Mouse (Mus musculus) stomach, embryonic 16.5 days (tissue): ENCODE results near the gene Paqr9. TPM values are rescaled to one million over a fixed set of nuclear protein-coding genes. Genes with fewer than 3 reads are reported as not detected.

Experiments
- ATAC-seq: fragments of 200-750 bp; cut with Nextera tagmentation; 2 replicates; pipeline ENCODE4 v1.8.0; 2017; ENCODE audit warnings: moderate number of reproducible peaks, moderate TSS enrichment; ENCODE audit not compliant: insufficient read depth, low FRiP score
- H3K27ac ChIP-seq: fragments of 300-500 bp; sonication (generic); 2 replicates; pipeline ENCODE4 v1.5.1; 2014; ENCODE audit warnings: low read length
- H3K27me3 ChIP-seq: fragments of 300-500 bp; sonication (generic); 2 replicates; pipeline ENCODE4 v1.6.1; 2014; ENCODE audit warnings: low read length, control low read depth, mixed read lengths; ENCODE audit not compliant: control insufficient read depth, insufficient read depth
- H3K36me3 ChIP-seq: fragments of 300-500 bp; sonication (generic); 2 replicates; pipeline ENCODE4 v1.6.1; 2014; ENCODE audit warnings: low read length; ENCODE audit not compliant: control insufficient read depth, insufficient read depth
- H3K4me1 ChIP-seq: fragments of 300-500 bp; sonication (generic); 2 replicates; pipeline ENCODE4 v1.6.1; 2014; ENCODE audit warnings: low read length, control low read depth, mixed read lengths; ENCODE audit not compliant: control insufficient read depth, insufficient read depth
- H3K4me2 ChIP-seq: fragments of 300-500 bp; sonication (generic); 2 replicates; pipeline ENCODE4 v1.6.1; 2014; ENCODE audit warnings: low read depth, low read length, mixed read lengths
- H3K4me3 ChIP-seq: fragments of 300-500 bp; sonication (generic); replicated peaks from 2 replicates; pipeline ENCODE4 v1.5.1; 2014; ENCODE audit warnings: mild to moderate bottlenecking, low read length
- H3K9ac ChIP-seq: fragments of 300-500 bp; sonication (generic); 2 replicates; pipeline ENCODE4 v1.6.1; 2014; ENCODE audit warnings: low read length
- H3K9me3 ChIP-seq: fragments of 300-500 bp; sonication (generic); replicated peaks from 2 replicates; pipeline ENCODE4 v1.6.1; 2016; ENCODE audit warnings: low read length, control low read depth; ENCODE audit not compliant: control insufficient read depth
- WGBS: fragments of 180-500 bp; shearing (Covaris S2); extraction: QIAGEN DNeasy Blood & Tissue Kit; methylation state at CpG from one replicate; pipeline ENCODE4 v1.1.7; 2014; 5-methylcytosine and 5-hydroxymethylcytosine counted together
- polyA plus RNA-seq: library from polyadenylated mRNA; unstranded; fragments of >200 nt; fragmentation: Nextera tagmentation; extraction: Ambion mirVana; gene quantifications from 2 replicates; pipeline ENCODE4 v1.2.1, GENCODE M21; 2015

Gene Paqr9
- polyA plus RNA-seq, 1 experiment from 2014 or later = 0.53 TPM

GRCm38 (mm10) chr9:95603316-95603715 is 43.9 kb downstream of the Paqr9 start:
- no peak overlapping the region for H3K4me2 ChIP-seq
- no peak overlapping the region for H3K9ac ChIP-seq
- H3K4me3 ChIP-seq = no peak overlapping the region
- H3K27ac ChIP-seq = no peak overlapping the region
- WGBS = 79% methylated on average over 9 of the region's 9 CpGs
- H3K27me3 ChIP-seq = peaks cover 4% of the 10 kb centered on the region; the same call in 1 of the 2 replicates
- H3K36me3 ChIP-seq = no peaks in the 10 kb centered on the region
- no peak for ATAC-seq
- no peaks in the 10 kb centered on the region for H3K9me3 ChIP-seq
- peaks cover 1% of the 10 kb centered on the region; the same call in 1 of the 2 replicates for H3K4me1 ChIP-seq

- WGBS = 57% methylated on average over 5 of the region's 5 CpGs
- Histone ChIP-seq H3K27me3 (no peaks in the 10 kb centered on the region), H3K27ac (no peak overlapping the region), H3K4me2 (no peak overlapping the region), H3K9ac (no peak overlapping the region), H3K4me3 (no peak overlapping the region), H3K36me3 (no peaks in the 10 kb centered on the region), H3K9me3 (no peaks in the 10 kb centered on the region), H3K4me1 (no peaks in the 10 kb centered on the region)
- no peak for ATAC-seq
These were observed 47.7 kb downstream of the Paqr9 start for GRCm38 (mm10) chr9:95607196-95607595.

- Histone ChIP-seq H3K27ac (no peak overlapping the region), H3K27me3 (no peaks in the 10 kb centered on the region), H3K4me3 (no peak overlapping the region), H3K4me1 (no peaks in the 10 kb centered on the region), H3K4me2 (no peak overlapping the region), H3K9ac (no peak overlapping the region), H3K36me3 (no peaks in the 10 kb centered on the region), H3K9me3 (no peaks in the 10 kb centered on the region)
- ATAC-seq = no peak
- WGBS = 70% methylated on average over 8 of the region's 8 CpGs
These were observed 52.9 kb downstream of the Paqr9 start for GRCm38 (mm10) chr9:95612246-95612768.

GRCm38 (mm10) chr9:95613426-95614127 is 54.1 kb downstream of the Paqr9 start:
- Histone ChIP-seq H3K4me2 (0 out of 2 replicates have a peak overlapping the region, but pooled peaks have one; percentile 25), H3K9ac (no peak overlapping the region), H3K27ac (no peak overlapping the region), H3K9me3 (no peaks in the 10 kb centered on the region), H3K4me3 (no peak overlapping the region), H3K4me1 (no peaks in the 10 kb centered on the region), H3K27me3 (no peaks in the 10 kb centered on the region), H3K36me3 (no peaks in the 10 kb centered on the region)
- no peak for ATAC-seq
- 26% methylated on average over 9 of the region's 9 CpGs for WGBS

GRCm38 (mm10) chr9:95614861-95615615 is 55.6 kb downstream of the Paqr9 start:
- no peak for ATAC-seq
- H3K9me3 ChIP-seq = no peaks in the 10 kb centered on the region
- no peaks in the 10 kb centered on the region for H3K4me1 ChIP-seq
- H3K4me3 ChIP-seq = no peak overlapping the region
- H3K27me3 ChIP-seq = no peaks in the 10 kb centered on the region
- H3K9ac ChIP-seq = no peak overlapping the region
- H3K27ac ChIP-seq = no peak overlapping the region
- H3K36me3 ChIP-seq = no peaks in the 10 kb centered on the region
- WGBS = 69% methylated on average over 14 of the region's 14 CpGs
- H3K4me2 ChIP-seq = no peak overlapping the region

- ATAC-seq = no peak
These were observed 56.5 kb downstream of the Paqr9 start for GRCm38 (mm10) chr9:95615961-95616360.

More at GRCm38 (mm10) chr9:95615961-95616360, 56.5 kb downstream of the Paqr9 start:
- no peaks in the 10 kb centered on the region for H3K27me3 ChIP-seq
- no peak overlapping the region for H3K9ac ChIP-seq
- H3K27ac ChIP-seq = no peak overlapping the region
- no peaks in the 10 kb centered on the region for H3K9me3 ChIP-seq
- no peak overlapping the region for H3K4me2 ChIP-seq
- 70% methylated on average over 3 of the region's 3 CpGs for WGBS
- no peaks in the 10 kb centered on the region for H3K4me1 ChIP-seq
- no peak overlapping the region for H3K4me3 ChIP-seq
- H3K36me3 ChIP-seq = no peaks in the 10 kb centered on the region

Other genes with a start within 250 kb of the Paqr9 start
- 5.0 and 5.9 TPM in 2 replicates for gene Chst2, start 152.9 kb upstream of the Paqr9 start, polyA plus RNA-seq
- 88.6 and 115 TPM in 2 replicates for gene U2surp, start 47.7 kb upstream of the Paqr9 start, polyA plus RNA-seq
- gene Pcolce2, start 77.9 kb downstream of the Paqr9 start, polyA plus RNA-seq = 0.44 and 0.88 TPM in 2 replicates
- gene Trpc1, start 190.7 kb downstream of the Paqr9 start, polyA plus RNA-seq = 1.2 and 1.4 TPM in 2 replicates